Mouse (Mus musculus) heart, embryonic 14.5 days (tissue): ENCODE data around the gene Mal. TPM values are rescaled to one million over a fixed set of nuclear protein-coding genes. Genes with fewer than 3 reads are reported as not detected.

Source experiments
- ATAC-seq: fragments of 200-750 bp; cut with Nextera tagmentation; 2 replicates; pipeline ENCODE4 v1.8.0; 2017; ENCODE audit warnings: low read depth, moderate TSS enrichment; ENCODE audit not compliant: insufficient number of reproducible peaks, insufficient read depth, low FRiP score
- H3K27ac ChIP-seq, 2 experiments: fragments of 200-500 bp in 1 of 2; fragments of 300-500 bp in 1 of 2; sonication (generic) in 1 of 2; replicated peaks in 1 of 2; 2 replicates each; pipeline ENCODE4 v1.5.1; 2012 to 2014; ENCODE audit warnings: low read depth in 2 of 2, low read length in 2 of 2, control low read depth in 1 of 2, mild to moderate bottlenecking in 1 of 2, mixed read lengths in 1 of 2; ENCODE audit not compliant: control insufficient read depth in 1 of 2, insufficient read depth in 1 of 2
- H3K27me3 ChIP-seq: fragments of 300-500 bp; sonication (generic); 2 replicates; pipeline ENCODE4 v1.6.1; 2014; ENCODE audit warnings: mild to moderate bottlenecking, low read length, control low read depth; ENCODE audit not compliant: control insufficient read depth, insufficient read depth
- H3K36me3 ChIP-seq: fragments of 300-500 bp; sonication (generic); 2 replicates; pipeline ENCODE4 v1.6.1; 2014; ENCODE audit warnings: mild to moderate bottlenecking, control low read depth, low read length, mixed read lengths; ENCODE audit not compliant: control insufficient read depth, insufficient read depth
- H3K4me1 ChIP-seq, 2 experiments: fragments of 200-500 bp in 1 of 2; fragments of 300-500 bp in 1 of 2; sonication (generic) in 1 of 2; 2 replicates each; pipeline ENCODE4 v1.6.1; 2012 to 2014; ENCODE audit warnings: low read length in 2 of 2, control low read depth in 1 of 2, mixed read lengths in 1 of 2; ENCODE audit not compliant: control insufficient read depth in 2 of 2, insufficient read depth in 2 of 2
- H3K4me2 ChIP-seq: fragments of 300-500 bp; sonication (generic); 2 replicates; pipeline ENCODE4 v1.6.1; 2014; ENCODE audit warnings: mild to moderate bottlenecking, low read length
- H3K4me3 ChIP-seq, 2 experiments: fragments of 200-500 bp in 1 of 2; fragments of 300-500 bp in 1 of 2; sonication (generic) in 1 of 2; 2 replicates each; pipeline ENCODE4 v1.5.1; 2012 to 2014; ENCODE audit warnings: low read length in 2 of 2, mild to moderate bottlenecking in 2 of 2, control low read depth in 1 of 2, low read depth in 1 of 2, moderate library complexity in 1 of 2; ENCODE audit not compliant: control insufficient read depth in 1 of 2, insufficient read depth in 1 of 2
- H3K9ac ChIP-seq: fragments of 300-500 bp; sonication (generic); 2 replicates; pipeline ENCODE4 v1.6.1; 2014; ENCODE audit warnings: mild to moderate bottlenecking, low read length
- H3K9me3 ChIP-seq: fragments of 300-500 bp; sonication (generic); 2 replicates; pipeline ENCODE4 v1.6.1; 2016; ENCODE audit warnings: low read length, control low read depth; ENCODE audit not compliant: control insufficient read depth
- WGBS: fragments of 180-500 bp; shearing (Covaris S2); extraction: QIAGEN DNeasy Blood & Tissue Kit; methylation state at CpG from one replicate; pipeline ENCODE4 v1.1.7; 2014; 5-methylcytosine and 5-hydroxymethylcytosine counted together
- polyA plus RNA-seq: library from polyadenylated mRNA; unstranded; fragments of >200 nt; fragmentation: Nextera tagmentation; extraction: Ambion mirVana; gene quantifications from 2 replicates; pipeline ENCODE4 v1.2.1, GENCODE M21; 2014

The Mal gene
- polyA plus RNA-seq, 1 experiment from 2014 or later = 2.6 TPM

DNA sequence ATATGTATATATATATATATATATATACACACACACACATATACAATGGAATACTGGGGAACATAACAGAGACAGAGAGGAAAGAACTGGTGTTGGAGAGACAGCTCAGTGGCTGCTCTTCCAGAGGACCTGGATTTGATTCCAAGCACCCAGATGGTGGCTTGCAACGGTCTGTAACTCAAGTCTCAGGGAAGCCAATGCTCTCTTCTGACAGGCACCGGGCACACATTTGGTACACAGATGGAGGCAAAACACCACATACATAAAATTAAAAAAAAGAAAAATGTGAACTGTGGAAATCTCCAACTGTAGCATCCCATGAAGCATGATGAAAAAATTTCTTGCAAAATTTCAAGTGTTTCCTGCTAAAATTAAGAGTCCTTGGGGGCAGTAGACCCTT is 31.7 kb downstream of the Mal start:
- Histone ChIP-seq H3K27me3 (no peaks in the 10 kb centered on the region; the same call in 1 of the 2 replicates), H3K9me3 (no peaks in the 10 kb centered on the region), H3K4me3 (no peak overlapping the region), H3K4me2 (no peak overlapping the region), H3K27ac (no peak overlapping the region), H3K4me1 (no peaks in the 10 kb centered on the region), H3K36me3 (no peaks in the 10 kb centered on the region), H3K9ac (no peak overlapping the region)
- 86% methylated on average over 2 of the region's 2 CpGs for WGBS
- ATAC-seq = no peak

GRCm38 (mm10) chr2:127622065-127622464 is 34.4 kb downstream of the Mal start:
- WGBS = 54% methylated on average over 3 of the region's 3 CpGs
- no peaks in the 10 kb centered on the region; the same call in 1 of the 2 replicates for H3K27me3 ChIP-seq
- H3K4me1 ChIP-seq = no peaks in the 10 kb centered on the region
- no peak overlapping the region for H3K27ac ChIP-seq
- no peak overlapping the region for H3K4me3 ChIP-seq
- H3K36me3 ChIP-seq = no peaks in the 10 kb centered on the region
- H3K4me2 ChIP-seq = no peak overlapping the region
- no peaks in the 10 kb centered on the region for H3K9me3 ChIP-seq
- no peak for ATAC-seq
- H3K9ac ChIP-seq = no peak overlapping the region

DNA sequence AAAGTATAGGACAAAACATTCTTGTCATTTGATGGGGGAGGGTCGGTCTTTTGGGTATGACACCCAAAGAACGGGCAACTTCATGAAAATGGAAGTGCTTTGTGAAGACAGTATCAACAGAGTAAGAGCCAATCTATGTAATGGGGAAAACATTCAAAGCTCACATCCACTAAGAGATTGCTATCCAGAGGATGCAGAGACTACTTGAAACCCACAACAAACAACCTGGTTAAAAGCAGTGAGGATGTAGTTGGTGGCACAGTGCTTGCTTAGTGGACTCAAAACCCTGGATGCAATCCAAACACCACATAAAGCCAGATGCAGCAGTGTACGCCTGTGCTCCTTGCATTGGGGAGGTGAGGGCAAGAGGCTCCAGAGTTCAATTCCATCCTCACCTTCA is 37.2 kb downstream of the Mal start:
- no peak for ATAC-seq
- WGBS = 75% methylated on average over 3 of the region's 3 CpGs
- no peak overlapping the region for H3K4me2 ChIP-seq

GRCm38 (mm10) chr2:127612288-127612687 is 44.2 kb downstream of the Mal start:
- H3K4me2 ChIP-seq = no peak overlapping the region
- H3K9me3 ChIP-seq = no peaks in the 10 kb centered on the region
- no peaks in the 10 kb centered on the region for H3K36me3 ChIP-seq
- WGBS = 84% methylated on average over 4 of the region's 4 CpGs
- peaks cover 0 to 12% of the 10 kb centered on the region in 2 experiments; a peak in 1 of 4 replicates for H3K4me1 ChIP-seq
- no peak for ATAC-seq
- no peak overlapping the region for H3K27ac ChIP-seq
- H3K27me3 ChIP-seq = no peaks in the 10 kb centered on the region
- H3K4me3 ChIP-seq = no peak overlapping the region
- no peak overlapping the region for H3K9ac ChIP-seq

More for the DNA sequence above, 37.2 kb downstream of the Mal start:
- H3K27me3 ChIP-seq = no peaks in the 10 kb centered on the region; the same call in 1 of the 2 replicates
- no peak overlapping the region for H3K4me3 ChIP-seq
- no peaks in the 10 kb centered on the region for H3K36me3 ChIP-seq
- H3K4me1 ChIP-seq = no peaks in the 10 kb centered on the region
- H3K27ac ChIP-seq = no peak overlapping the region
- H3K9ac ChIP-seq = no peak overlapping the region
- no peaks in the 10 kb centered on the region for H3K9me3 ChIP-seq

GRCm38 (mm10) chr2:127611386-127611785 is 45.1 kb downstream of the Mal start:
- H3K27me3 ChIP-seq = no peaks in the 10 kb centered on the region
- H3K4me1 ChIP-seq = peaks cover 0 to 12% of the 10 kb centered on the region in 2 experiments; a peak in 1 of 4 replicates
- H3K9me3 ChIP-seq = no peaks in the 10 kb centered on the region
- no peak overlapping the region for H3K9ac ChIP-seq
- H3K4me3 ChIP-seq = no peak overlapping the region
- WGBS = 65% methylated on average over 4 of the region's 4 CpGs
- H3K4me2 ChIP-seq = no peak overlapping the region
- no peak for ATAC-seq
- H3K36me3 ChIP-seq = peaks cover 6% of the 10 kb centered on the region; the same call in 1 of the 2 replicates
- H3K27ac ChIP-seq = 0 out of 4 replicates have a peak overlapping the region, but pooled peaks of 1 of the 2 experiments have one; percentile 17

GRCm38 (mm10) chr2:127608986-127609385 is 47.5 kb downstream of the Mal start:
- no peak overlapping the region for H3K4me3 ChIP-seq
- no peaks in the 10 kb centered on the region for H3K27me3 ChIP-seq
- WGBS = 12% methylated on average over 5 of the region's 5 CpGs
- H3K9ac ChIP-seq = no peak overlapping the region
- H3K4me1 ChIP-seq = peaks cover 0 to 12% of the 10 kb centered on the region in 2 experiments; a peak in 1 of 4 replicates
- peak overlapping the region; percentile 23 for H3K4me2 ChIP-seq
- peaks cover 30% of the 10 kb centered on the region for H3K36me3 ChIP-seq
- H3K9me3 ChIP-seq = no peaks in the 10 kb centered on the region
- no peak overlapping the region for H3K27ac ChIP-seq
- ATAC-seq = 0 out of 2 replicates have a peak, but pooled peaks have one; percentile 42

GRCm38 (mm10) chr2:127608234-127608633 is 48.3 kb downstream of the Mal start:
- ATAC-seq = no peak
- Histone ChIP-seq H3K4me3 (no peak overlapping the region), H3K9ac (no peak overlapping the region), H3K36me3 (peaks cover 37% of the 10 kb centered on the region), H3K27me3 (no peaks in the 10 kb centered on the region), H3K9me3 (no peaks in the 10 kb centered on the region), H3K4me2 (no peak overlapping the region), H3K4me1 (peaks cover 0 to 12% of the 10 kb centered on the region in 2 experiments; a peak in 1 of 4 replicates), H3K27ac (no peak overlapping the region)
- WGBS = 42% methylated on average over 3 of the region's 3 CpGs

DNA sequence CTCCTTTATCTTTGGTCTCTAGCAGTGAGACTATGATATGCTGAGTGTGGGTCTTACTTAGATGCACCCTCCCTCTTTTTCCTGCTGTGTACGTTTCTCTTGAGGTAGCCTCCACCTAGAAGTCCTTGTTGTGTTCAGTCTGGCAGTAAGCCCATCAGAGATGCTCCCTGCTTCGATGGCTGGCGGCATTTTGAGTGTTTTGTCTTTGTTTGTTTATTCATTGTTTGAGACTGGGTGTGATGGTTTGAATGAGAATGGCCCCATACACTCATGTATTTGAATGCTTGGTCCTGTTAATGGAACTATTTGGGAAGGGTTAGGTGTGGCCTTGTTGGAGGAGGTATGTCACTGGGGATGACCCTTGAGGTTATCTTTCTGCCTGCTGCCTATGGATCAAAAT is 51.3 kb downstream of the Mal start:
- 86% methylated on average over 3 of the region's 3 CpGs for WGBS
- Histone ChIP-seq H3K9ac (no peak overlapping the region), H3K27ac (no peak overlapping the region), H3K4me1 (peaks cover 0 to 12% of the 10 kb centered on the region in 2 experiments; a peak in 1 of 4 replicates), H3K4me3 (no peak overlapping the region), H3K9me3 (no peaks in the 10 kb centered on the region), H3K36me3 (peaks cover 66% of the 10 kb centered on the region), H3K4me2 (no peak overlapping the region), H3K27me3 (no peaks in the 10 kb centered on the region)
- no peak for ATAC-seq
